Mouse (Mus musculus) forelimb bud, embryonic 11.5 days (tissue): ENCODE measurements around the gene Otulin.

Experiments used
- DNase-seq: peaks from one replicate; pipeline ENCODE4 v3.0.0-alpha.2; 2012; ENCODE audit warnings: low read depth, low spot score

Gene Otulin

DNA sequence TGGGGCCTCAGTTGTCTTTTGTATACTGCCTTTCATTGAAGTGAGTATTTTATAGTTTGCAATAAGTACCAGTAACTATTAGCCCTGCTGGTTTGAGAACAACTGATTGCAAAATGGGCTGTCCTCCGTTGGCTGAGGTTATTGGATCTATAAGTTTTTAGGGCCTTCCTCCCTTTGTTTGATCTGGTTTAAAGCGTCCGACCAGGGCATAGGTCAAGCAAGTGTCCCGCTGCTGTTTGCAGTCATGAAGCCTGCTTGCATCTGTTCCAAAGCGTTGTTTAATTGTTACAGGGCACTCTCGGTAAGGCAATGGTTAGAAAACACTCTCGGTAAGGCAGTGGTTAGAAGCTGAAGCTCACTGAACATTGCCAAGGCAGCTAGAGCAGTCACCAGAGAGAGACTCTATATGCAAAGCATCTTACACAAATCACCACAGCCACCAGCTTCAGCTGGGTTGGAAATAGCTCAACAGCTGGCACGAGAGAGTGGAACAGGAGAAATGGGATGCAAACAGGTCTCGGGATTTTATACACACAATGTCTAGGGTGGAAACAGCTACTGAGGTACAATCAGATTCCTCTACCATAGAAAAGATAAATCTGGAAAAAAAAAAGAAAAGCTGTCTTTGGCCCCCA lies 80.0 kb downstream of the Otulin start:
- no peak for DNase-seq

DNA sequence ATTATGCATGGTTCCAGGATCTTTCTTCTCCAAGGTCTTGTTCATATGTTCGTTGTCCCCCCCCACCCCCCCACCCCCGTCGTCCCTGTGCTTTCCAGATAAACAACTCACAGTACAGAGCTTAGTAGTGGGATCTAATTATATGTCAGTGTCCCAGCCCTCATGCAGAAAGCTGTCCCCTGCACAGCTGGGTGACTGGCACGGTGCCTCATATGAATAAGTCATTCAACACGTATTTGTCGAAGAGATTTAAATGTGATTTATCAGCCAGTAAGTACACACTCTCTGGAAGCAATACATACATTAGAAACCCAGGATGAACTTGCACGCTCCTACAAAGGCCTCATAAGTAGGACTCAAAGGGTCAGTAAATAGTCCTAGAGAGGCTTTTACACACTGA lies 80.6 kb downstream of the Otulin start:
- DNase-seq: no peak

DNA sequence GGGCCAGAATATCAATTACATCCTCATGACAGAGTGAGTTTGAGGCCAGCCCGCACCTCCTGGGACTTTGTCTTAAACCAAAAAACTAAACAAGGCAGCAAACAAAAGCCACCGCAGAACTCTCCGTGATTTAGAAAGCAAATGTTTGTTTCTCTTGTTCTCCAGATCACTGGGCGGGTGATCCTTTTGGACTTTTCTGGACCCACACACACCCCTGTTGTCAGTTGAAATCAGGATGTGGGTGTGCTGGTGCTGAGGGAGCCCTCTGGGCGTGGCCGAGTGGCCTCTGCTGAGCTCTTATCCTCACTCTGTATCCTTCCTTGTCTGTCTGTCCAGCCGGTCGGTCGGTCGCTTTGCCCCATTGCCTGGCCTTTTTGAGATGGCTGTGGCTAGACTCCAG lies 81.4 kb downstream of the Otulin start:
- no peak for DNase-seq

DNA sequence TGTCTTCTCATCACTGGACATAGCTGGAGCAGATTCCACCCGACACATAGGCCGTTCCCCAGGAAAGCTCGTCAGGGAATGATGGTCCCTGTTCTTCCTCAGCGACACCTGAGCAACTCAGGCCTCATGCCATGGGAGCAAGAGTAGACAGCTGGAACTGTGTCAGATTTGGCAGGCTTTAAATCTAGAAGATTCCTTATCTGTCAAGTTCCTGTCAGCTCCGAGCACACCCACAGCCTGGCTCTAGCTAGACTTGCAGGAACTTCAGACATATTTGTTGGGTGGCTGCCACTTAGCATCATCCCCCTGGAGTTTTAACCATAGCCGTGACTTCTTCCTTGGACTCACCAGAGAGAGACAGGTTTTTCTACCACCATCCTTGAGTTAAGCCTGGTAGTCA lies 82.4 kb downstream of the Otulin start:
- DNase-seq: no peak

DNA sequence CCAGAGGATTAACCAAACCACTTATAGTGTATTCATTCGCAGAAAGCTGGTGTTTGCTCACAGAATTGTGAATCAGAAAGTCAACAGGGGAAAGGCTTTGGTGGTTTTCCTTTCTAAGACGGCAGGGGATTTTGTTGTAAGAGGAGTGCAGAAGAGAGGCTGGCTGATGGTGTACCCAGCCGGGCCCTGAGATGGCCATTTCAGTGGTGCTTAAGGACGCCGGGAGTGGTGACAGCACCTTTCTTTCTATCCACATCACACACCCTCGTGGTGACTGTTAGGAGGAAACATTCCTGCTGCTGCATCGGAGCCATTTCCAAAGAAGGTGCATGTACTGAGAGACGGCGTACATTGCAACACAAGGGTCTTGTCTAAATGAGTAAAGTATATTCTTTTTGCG lies 85.3 kb downstream of the Otulin start:
- DNase-seq: no peak

DNA sequence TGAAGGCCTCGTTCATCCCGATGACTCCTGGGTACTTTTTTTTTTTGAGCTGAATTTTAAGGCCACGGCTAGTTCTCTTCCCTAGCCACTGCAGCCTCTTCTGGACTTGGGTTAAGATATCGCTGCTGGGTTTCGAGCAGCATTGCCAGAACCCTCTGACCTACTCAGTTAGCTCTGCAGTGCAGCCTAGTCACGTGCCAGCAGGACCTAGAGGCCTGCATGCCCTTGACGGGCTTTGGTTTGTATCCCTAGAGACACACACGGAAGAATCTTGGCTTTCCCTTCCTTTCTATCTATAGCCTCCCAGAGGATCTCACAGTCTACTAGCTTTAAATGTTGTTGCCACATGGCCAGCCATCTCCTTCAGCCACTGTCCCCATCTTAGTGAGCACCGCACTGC lies 90.7 kb downstream of the Otulin start:
- no peak for DNase-seq

DNA sequence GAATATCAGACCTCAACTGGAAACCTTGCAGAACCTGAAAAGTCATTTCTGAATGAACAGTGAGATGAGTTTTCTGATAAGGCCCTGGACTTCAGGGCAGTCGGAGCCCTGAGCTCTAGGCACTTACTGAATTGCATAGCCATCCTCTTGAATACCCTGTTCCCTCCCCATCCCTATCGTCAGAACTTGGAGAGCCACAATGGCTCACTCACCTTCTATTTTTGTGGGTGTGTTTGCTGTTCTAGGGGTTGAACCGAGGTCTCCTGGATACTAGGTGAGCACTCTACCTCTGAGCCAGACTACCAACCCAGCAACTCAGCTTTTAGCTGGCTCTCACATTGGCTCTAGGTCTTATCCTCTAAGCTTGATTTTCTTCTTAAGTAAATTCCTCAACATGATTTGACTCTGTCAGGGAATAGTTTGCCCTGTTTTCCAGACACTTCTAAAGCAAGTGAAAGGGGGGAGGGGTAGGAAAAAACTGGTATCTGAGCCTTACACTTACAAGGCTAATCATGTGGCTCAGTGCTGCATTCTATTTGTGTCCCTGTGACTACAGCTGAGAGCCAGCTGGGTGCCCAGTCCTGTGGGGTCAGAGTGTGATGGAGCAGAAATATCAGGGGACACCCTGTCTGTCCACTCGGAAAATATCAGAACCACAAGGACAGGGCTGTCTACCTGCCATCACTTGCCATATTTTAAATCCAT lies 92.8 kb downstream of the Otulin start:
- DNase-seq: no peak

DNA sequence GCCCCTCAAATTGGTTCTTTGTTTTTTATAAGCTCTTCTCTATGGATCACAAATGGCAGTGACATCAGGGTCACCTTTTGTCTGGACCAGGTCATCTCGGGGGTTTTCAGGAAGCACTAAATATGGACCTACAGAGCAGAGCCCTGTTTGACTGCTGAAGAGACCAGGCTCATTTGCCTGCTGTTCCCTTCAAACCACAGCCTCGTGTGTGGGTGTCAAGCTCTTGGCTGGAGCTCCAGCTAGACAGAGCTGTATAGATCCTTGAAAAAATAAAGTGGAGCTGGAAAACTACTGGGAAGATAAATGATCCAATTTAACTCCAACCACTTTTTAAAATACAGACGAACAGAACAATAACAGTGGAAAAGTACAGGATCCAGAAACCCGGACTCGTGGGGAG lies 93.7 kb downstream of the Otulin start:
- no peak for DNase-seq

DNA sequence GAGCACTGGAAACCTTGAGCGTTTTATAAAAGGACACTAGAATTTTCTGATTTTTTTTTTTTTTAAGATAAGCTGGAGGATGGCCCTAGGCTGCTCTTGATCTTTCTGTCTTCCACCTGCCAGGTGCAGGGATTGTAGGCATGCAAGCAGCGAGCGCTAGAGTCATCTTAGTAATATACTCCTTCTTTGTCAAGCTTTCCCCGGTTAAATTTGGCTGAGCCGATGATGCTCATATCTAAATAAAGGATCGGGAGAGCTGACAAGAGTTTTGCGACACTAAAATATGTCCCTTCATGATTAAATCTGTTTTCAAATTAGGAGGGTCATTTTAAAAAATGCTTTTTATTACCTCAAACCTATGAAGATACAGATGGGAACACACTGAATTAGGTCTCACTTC lies 94.3 kb downstream of the Otulin start:
- DNase-seq: no peak

DNA sequence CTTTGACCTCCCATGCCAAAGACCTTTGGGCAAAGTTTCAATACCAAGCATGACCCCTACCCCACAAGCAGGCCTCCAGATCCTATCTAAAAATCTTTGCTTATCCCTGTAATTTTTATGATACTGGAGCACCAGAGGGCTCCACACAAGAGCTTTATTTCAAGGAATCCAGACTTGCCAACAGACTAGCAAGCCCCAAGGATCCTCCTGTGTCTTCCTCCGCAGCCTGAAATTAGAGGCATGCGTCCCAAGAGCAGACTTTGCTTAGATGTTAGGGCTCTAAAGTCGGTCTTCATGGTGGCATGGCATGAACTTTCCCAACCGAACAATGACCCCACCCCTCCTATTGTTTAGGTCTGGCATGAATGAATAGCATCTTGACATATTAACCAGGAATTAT lies 94.8 kb downstream of the Otulin start:
- DNase-seq: no peak

DNA sequence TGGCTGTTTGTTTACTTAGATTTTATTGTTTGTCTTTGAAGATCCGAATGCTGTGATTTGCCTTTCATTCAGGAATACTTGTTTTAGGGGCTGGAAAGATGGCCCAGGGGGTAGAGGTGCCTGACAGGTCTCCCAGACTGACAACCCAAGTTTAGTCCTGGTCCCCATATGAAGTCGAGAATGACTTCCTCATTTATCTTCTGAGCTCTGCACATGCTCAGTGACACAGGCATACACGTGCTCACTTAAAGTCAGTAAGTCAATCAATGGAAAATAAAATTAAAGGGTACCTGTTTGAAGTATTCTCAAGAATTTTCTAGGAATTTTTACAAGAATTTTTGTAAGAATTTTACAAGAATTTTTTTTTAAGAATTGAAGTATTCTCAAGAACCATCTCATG lies 97.5 kb downstream of the Otulin start:
- DNase-seq: no peak

DNA sequence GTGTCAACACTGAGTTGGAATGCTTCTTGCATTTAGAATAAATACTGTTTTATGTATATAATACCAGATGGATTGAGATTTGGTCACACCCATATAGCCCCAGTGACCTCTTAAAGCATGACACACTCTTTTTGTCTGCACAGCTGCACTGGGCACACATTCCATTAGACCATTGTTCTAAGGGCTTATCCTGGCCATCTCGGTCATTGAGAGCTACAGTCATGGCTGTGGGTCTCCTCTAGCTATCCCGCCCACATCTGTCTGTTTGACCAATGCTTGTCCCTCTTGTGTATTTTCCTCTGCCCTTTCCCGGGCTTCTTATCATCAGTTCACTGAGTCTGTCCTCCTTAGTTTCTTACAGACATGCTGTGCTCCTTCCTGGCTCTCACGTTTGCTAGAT lies 100.5 kb downstream of the Otulin start:
- DNase-seq: no peak

DNA sequence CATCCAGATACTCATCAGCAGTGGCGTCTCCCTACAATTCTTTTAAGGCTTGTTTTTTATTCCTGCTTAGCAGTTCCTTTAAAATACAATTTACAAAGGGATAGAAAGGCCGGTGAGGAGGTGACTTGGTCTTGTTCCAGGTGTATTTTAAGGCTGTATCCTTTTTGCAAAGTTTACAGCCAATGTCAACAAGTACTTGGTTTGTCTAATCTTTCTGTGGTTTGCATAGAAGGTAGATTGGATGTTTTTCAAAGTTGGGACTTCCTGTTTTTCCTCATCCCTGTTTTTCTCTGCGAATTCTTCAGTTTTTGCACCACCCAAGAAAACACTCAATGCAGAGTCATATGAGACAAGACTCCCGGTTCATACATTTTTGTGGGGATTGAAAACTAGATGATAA lies 101.6 kb downstream of the Otulin start:
- DNase-seq: no peak

DNA sequence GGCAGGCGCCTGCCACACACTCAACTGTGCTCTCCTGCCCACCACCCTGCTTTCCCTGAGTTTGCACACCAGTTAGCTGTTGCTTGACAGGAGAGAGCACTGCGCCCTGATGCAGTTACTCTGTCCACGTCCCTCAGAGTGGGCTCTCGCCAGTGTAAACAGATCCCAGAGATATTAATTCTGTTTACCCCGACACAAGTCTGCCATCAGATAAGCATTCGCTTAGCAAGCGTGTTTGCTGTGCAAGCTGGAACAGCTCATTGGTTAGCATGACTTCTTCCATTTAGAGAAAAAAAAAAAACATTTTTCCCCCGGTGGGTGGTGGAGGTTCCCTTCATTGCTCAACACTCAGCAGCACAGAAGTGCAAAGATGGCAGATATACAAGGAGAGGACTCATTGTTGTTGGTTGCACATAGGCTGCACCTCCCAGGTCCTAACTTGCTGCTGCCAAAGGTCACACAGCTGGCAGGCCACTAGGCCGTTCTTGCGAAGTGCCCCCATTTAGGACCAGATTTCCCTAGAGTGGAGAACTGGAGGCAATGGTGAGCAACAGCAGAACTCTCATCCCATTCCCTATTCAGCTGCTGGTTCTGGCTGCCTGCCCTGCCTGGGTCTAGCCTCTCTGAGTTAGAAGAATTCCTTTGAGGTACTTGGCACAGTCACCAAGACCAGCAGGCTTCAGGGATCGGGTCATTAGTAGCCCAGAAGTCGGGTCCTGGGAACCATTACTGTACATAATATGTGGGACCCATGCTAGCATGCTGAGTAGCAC lies 105.1 kb downstream of the Otulin start:
- no peak for DNase-seq

DNA sequence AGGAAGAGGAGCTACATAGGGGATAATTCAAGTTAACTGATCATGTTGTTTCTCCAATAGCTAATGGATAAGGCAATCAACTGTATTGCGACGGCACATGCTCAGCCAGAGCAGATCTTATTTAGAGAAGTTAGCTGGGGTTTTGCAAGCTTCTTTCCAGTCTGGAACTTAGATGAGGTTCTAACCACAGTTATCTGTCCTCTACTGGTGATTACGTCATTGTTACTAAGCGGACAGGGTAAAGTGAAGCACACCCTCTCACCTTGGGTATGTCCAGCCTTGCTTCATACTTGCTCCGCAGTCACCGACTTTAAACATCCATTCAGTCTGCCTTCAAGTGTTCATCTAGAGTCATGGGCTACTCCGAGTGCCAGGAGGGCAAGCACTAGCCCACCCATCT lies 110.6 kb downstream of the Otulin start:
- DNase-seq: no peak

DNA sequence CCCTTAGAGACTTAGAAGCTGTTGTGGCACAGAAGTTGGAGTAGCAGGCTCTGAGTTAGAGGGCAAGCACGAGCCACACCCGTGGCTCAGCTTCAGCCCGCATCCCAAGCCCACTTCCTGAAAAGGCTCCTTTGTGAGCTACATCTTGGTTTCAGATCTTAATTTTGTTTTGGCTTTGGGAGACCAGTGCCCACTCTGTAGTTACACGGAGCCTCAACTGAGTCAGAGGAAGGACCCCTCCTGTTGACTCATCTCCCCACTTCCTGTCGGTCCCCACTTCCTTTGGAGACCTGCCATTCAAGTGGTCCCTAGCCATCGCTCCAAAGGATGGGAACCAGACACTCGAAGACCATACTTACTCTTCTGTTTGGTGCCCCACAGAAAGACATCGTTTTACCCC lies 112.5 kb downstream of the Otulin start:
- DNase-seq: no peak

DNA sequence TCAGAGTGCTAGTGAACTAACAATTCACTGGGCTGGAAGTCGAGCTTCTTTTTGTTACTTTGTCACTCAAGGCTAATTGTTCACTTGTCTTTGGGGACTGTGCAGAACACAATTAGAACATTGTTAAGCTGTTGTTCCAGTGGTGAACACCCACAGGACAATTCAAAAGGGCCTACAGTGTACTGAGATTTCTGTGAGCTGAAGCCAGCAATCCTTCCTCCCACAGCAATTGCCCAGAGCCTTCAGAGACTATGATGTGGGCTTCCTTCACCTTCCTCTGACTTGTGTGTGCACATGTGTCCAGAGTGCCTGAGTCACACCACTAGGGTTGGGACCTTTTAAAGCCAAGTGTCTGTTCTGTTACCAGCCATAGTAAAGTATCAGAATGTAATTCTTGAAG lies 113.6 kb downstream of the Otulin start:
- DNase-seq: no peak

DNA sequence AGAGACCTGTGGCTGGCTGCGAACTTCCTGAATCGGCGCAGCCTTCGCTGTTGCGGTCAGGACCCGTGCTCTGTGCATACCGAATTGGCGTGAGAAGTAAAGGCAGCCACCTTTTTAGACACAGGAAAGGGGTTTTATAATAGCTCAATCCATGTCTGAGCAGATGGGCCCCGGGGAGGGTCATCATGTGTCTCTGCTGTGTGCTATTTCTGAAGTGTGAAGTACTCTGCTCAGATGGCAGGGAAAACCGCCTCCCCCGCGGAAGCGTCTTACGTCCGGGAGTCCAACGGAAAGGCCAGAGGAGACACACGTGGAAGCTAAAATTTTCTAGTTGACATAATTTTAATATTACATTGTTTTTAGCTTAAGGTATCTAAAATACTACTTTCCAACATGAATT lies 121.5 kb downstream of the Otulin start:
- DNase-seq: no peak

DNA sequence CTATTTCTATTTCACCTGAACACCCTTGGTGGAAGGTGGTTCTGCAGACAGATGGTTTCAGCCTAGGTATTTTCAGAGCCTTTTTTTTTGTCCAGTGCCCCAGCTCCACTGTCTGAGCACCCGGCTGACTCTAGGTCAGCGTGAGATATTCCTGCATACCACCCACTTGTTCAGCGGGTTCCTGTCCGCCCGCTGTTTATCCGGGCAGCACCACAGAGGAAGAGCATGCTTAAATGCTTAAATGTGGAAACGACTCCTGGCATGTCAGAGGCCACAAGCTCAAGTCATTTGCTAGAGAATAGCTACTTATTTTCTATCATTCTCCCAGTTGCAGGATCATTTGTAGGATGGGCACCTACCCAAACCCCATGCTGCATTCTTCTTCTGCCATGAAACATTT lies 122.3 kb downstream of the Otulin start:
- DNase-seq: no peak

DNA sequence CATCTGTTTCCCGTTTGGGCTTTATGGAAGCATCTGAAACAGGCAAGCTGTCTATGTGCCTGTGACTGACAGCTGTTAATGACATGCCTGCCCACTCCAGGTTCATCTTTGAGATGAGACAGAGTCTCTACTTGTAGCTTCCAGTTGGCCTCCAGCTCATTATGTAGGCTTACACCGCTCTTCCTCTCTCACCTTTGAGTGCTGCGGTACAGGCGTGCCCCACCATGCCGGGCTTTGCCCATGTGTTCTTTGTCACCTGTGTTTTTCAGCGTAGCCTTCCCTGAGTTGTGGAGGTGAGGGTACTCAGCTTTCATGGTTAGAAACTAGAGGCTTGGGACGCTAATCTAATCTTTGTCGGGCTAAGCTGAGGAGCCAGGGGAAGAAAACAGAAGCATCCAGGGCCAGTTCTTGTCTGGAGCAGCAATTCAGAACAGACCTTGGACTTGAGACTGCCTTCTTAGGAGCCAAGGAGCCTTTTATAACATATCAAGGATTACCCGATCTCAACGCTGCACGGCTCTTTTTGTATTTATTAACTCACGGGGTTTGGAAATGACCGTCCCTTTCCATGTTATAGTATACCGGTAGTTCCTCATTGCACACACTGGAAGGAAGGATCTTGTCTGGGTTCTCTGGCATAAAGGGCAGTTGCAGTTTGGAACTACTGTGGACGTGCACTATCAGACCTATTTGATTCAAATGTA lies 123.4 kb downstream of the Otulin start:
- DNase-seq: no peak

DNA sequence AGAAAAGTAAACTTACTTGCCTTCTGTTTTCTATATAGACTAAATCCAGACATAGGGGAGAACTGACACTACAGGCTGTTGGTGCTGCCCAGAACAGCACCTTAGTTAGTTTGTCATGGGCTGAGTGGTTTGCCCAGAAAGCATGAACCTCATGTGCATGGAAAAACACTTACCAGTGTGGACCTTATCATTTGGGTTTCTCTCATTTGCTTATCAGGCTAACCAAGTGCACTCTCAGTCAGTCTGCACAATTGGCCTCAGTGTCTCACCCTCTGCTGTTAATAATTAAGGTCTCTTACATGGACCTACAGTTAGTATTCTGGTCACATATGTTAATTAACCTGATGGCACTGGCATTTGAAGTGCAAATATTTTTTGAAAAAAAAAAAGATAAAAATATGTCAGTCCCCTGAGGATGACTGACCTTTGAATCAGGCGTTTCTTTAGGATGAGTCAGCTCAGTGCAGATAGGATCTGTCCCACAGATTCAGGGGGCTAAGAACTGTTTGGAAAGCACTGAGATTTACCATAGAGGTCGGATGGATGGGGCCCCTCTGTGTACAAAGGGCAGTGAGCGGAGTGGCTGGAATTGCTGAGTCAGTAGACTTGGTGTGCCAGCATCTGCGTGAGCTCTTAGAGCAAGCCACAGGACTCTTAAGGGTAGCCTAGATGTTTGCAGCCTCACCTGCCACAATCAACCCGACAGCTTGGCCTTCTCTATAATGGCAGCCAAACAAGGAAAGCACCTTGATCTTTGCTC lies 124.2 kb downstream of the Otulin start:
- no peak for DNase-seq
